Mouse (Mus musculus) layer of hippocampus, adult 2 months (tissue): ENCODE measurements around the gene Mcm10. TPM values are rescaled to one million over a fixed set of nuclear protein-coding genes. Genes with fewer than 3 reads are reported as not detected.
A peak's percentile ranks its signal among the peaks of the same experiment; 100 is the strongest.

ENCODE experiments used
- DNase-seq, 2 experiments: peaks; one replicate each; pipeline ENCODE4 v3.0.0; 2022; ENCODE audit warnings: low spot score in 2 of 2
- H3K27ac ChIP-seq: fragments of 200-600 bp; 2 replicates; pipeline ENCODE4 v1.8.1; 2022
- H3K4me3 ChIP-seq: fragments of 200-600 bp; 2 replicates; pipeline ENCODE4 v1.8.1; 2022; ENCODE audit warnings: mild to moderate bottlenecking
- CTCF ChIP-seq: fragments of 200-600 bp; conservative IDR thresholded peaks from 2 replicates; pipeline ENCODE4 v1.8.1; 2022; ENCODE audit warnings: antibody characterized with exemption, mild to moderate bottlenecking, moderate library complexity
- total RNA-seq, 2 experiments: library from RNA; stranded (reverse); gene quantifications; 2 replicates each; pipeline ENCODE4 v1.2.3; 2021

Gene Mcm10
- total RNA-seq, 2 experiments from 2014 or later = 1.1 to 2.0 TPM

DNA sequence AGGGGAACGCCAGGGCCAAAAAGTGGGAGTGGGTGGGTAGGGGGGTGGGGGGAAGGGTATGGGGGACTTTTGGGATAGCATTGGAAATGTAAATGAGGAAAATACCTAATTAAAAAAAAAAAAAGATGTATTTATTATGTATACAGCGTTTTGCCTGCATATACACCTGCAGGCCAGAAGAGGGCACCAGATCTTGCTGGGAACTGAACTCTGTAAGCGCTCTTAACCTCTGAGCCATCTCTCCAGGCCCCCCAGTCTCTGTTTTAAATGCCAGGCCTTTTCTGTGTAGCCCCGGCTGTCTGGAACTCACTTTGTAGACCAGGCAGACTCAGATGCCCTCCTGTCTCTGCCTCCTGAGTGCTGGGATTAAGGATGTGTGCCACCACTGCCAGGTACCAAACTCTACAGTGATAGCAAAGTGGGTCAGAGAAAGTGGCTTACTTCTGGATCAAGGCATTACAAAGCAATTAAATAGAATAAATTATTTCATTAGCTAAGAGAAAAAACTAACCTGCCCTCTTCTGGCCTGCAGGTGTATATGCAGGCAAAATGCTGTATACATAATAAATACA lies 12.7 kb upstream of the Mcm10 start:
- no peak for DNase-seq
- peak; percentile 53 for TF ChIP-seq CTCF
- Histone ChIP-seq H3K27ac (no peak overlapping the region), H3K4me3 (no peak overlapping the region)

DNA sequence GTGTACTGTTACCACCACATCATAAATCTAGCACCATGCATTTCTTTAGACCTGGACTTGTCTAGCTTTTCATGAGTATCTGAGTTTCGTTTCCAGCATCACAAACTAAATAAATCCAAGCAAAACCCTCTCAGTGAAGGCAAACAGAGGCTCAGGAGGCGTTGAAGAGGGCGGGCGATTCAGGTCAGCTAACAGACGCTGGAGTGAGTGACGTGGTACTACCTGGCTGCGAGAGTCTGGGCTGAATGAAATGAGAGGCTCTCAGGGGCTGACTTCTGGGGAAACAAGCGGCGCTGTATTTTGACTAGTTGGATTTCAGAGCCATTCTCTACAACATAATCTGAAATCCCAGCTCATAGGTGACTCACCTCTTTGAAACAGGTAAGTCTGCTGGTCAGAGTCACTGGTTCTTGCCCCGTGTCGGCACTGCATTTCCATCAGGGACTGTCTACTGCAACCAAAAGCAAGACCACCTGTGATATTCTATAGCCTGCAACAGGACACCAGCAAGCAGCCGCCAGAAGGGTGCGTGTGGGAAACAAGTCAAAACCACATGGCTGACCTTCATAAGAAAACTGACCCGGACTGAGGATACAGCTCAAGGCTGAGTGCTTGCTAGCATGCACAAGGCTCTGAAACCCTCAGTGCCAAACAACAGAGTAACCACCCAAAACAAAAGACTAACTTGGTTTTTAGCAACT lies 11.3 kb upstream of the Mcm10 start:
- Histone ChIP-seq H3K27ac (no peak overlapping the region), H3K4me3 (no peak overlapping the region)
- TF ChIP-seq CTCF = no peak
- no peak for DNase-seq

DNA sequence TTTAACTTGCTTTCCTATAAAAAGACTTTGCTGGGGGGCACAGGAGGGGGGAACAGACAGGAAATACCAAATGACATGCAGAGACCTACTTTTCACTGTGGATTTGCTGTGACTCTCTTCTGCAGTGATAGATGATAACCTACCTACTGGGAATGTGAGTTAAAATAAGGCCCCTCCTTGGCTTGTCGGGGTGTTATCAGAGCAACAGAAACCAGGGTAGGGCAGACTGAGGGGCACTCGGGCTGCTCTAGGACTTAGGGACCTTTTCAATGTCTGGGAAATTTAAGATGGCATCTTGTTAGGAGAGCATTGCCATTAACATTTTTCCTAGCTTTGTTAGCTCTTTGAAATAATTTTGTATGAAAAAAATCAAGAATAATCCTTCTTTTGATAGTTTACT lies 10.7 kb upstream of the Mcm10 start:
- no peak overlapping the region for H3K27ac ChIP-seq
- DNase-seq = no peak
- TF ChIP-seq CTCF = no peak
- no peak overlapping the region for H3K4me3 ChIP-seq

DNA sequence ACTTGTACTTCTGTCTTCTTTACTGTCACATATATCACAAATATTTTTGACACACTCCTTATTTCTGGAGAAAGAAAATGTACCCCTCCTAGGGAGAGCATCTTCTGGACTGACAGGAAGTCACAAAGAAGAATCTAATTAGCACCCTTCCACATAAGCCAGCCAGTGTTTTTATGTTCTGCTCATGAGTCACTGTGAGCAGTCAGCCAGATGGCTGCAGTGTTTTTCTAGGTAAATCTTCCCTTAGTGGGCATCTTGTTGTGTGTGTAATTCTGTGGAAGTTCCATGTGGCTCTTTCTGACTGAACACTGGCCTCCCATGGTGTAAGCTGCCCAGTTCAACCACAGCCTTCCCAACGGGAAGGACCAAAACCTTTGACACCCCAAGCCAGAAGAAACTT lies 7.1 kb upstream of the Mcm10 start:
- no peak for TF ChIP-seq CTCF
- Histone ChIP-seq H3K4me3 (no peak overlapping the region), H3K27ac (0 out of 2 replicates have a peak overlapping the region, but pooled peaks have one; percentile 1)
- DNase-seq = peak in 1 of 2 experiments; percentile 46

DNA sequence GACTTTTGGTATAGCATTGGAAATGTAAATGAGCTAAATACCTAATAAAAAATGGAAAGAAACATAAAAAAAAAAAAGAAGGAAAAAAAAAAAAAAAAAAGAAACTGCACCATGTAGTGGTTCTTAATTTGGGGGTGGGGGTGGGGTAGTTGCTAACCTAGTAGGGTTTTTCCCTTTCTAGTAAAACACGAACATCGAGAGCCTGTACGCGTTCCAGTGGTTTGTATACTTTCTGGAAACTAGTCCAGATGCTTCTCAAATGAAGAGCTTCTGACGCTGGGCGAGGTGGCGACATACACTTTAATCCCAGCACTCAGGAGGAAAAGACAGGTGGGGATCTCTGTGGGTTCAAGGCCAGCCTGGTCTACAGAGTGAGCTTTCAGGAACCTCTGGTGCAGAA lies 4.3 kb upstream of the Mcm10 start:
- no peak overlapping the region for H3K27ac ChIP-seq

DNA sequence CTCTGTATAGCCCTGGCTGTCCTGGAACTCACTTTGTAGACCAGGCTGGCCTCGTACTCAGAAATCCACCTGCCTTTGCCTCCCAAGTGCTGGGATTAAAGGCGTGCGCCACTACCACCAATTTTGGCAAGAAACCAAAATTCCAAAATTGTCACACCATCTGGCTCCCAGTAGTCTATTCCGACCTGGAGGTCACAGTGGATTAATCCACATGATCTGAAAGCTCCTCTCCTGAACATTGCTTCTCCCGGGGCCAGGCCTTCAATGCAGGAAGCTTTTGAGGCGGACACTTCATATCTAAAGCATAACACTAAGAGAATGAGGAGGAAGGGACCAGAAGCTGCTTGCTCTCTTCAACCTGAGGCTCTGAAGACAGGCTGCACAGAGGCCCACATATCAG lies 2.9 kb upstream of the Mcm10 start:
- no peak overlapping the region for H3K4me3 ChIP-seq
- DNase-seq = no peak
- H3K27ac ChIP-seq = no peak overlapping the region
- no peak for TF ChIP-seq CTCF

More for the DNA sequence above, 4.3 kb upstream of the Mcm10 start:
- H3K4me3 ChIP-seq = no peak overlapping the region
- no peak for DNase-seq
- TF ChIP-seq CTCF = no peak

- DNase-seq = no peak
- Histone ChIP-seq H3K27ac (no peak overlapping the region), H3K4me3 (no peak overlapping the region)
- no peak for TF ChIP-seq CTCF
Measured at GRCm38 (mm10) chr2:5014616-5015015, 2.0 kb upstream of the Mcm10 start.

- H3K4me3 ChIP-seq = peak overlapping the region; percentile 59
- no peak for DNase-seq
- no peak overlapping the region for H3K27ac ChIP-seq
- TF ChIP-seq CTCF = no peak
Measured at GRCm38 (mm10) chr2:5011898-5012490, 597 bp downstream of the Mcm10 start.

GRCm38 (mm10) chr2:5007107-5007506 lies 5.5 kb downstream of the Mcm10 start:
- H3K4me3 ChIP-seq = no peak overlapping the region
- TF ChIP-seq CTCF = no peak
- no peak overlapping the region for H3K27ac ChIP-seq
- DNase-seq = no peak

- no peak for TF ChIP-seq CTCF
- H3K4me3 ChIP-seq = no peak overlapping the region
- H3K27ac ChIP-seq = no peak overlapping the region
- no peak for DNase-seq
Measured at GRCm38 (mm10) chr2:5001266-5001665, 11.3 kb downstream of the Mcm10 start.

DNA sequence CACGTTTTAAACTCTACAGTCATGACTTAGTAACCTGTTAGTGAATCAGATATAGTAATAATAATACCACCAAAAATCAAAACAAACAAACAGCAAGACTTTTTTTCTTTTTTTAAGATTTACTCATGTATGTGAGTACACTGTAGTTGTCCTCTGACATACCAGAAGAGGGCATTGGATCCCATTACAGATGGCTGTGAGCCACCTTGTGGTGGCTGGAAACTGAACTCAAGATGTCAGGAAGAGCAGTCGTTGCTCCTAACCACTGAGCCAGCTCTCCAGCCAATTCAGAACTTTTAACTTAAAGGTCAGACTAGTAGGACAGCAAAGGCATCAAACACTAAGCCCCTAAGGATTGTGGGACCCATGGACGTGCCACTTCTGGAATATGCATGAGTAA lies 13.7 kb downstream of the Mcm10 start:
- no peak for DNase-seq
- TF ChIP-seq CTCF = peak; percentile 57
- no peak overlapping the region for H3K4me3 ChIP-seq
- no peak overlapping the region for H3K27ac ChIP-seq

DNA sequence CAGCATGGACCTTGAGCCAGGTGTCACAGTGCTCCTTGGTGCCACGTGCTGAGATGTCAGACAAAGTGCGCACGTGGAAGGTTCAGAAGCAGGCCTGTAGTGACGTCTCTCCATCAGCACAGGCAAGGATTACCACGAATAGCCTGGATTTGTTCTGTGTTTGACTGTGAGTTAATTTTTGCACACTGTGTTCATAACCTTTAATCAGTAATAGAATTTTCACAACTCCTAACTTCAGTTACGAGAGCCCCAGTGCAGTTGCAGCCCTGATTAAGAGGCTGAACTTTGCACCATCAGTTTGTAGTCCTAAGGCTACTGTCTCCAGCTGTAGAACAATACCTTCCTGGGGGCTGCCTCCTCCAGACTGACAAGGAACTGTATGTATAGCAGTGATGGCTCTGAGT lies 16.2 kb downstream of the Mcm10 start:
- H3K4me3 ChIP-seq = no peak overlapping the region
- no peak for DNase-seq
- no peak overlapping the region for H3K27ac ChIP-seq
- TF ChIP-seq CTCF = no peak

DNA sequence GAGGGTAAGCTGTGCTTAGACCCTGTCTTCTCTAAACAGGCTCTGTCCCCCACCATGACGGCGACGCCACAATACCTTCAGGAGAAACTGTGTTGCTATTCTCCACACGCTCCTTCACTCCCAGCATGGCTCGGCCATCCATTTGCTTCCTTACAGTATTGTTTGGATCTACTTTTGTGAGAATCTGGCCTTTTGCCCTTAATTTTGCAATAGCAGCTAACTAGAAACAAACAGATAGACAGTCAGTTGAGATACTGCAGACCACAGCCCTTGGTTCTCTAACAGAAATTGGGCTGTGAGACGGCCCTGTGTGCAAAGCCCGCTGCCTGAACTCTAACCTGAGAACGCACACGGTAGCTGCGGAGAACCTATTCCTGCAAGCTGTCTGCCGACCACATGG lies 16.9 kb downstream of the Mcm10 start:
- H3K4me3 ChIP-seq = no peak overlapping the region
- no peak overlapping the region for H3K27ac ChIP-seq
- DNase-seq = no peak
- TF ChIP-seq CTCF = no peak

DNA sequence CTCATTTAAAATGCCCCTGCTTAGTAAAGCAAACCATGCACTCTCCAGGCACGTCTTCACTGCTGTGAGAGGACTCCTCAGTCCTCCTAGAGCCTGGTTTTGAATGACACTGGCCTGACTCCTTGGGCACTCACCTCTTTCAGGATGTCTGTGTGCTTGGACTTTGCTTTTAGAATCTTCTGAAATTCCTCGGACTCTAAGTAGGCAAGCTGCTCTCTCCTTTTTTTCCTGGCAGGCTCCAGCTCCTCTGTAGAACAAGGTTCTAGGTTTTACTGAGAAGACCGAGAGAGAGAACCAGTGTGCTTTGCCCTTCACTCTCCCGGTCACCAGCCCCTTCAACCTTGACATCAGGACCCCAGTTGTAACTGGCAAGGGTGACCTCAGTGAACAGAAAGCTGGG lies 18.2 kb downstream of the Mcm10 start:
- DNase-seq = no peak
- Histone ChIP-seq H3K27ac (no peak overlapping the region), H3K4me3 (no peak overlapping the region)
- no peak for TF ChIP-seq CTCF
